Mouse (Mus musculus) embryonic facial prominence, embryonic 13.5 days (tissue): ENCODE measurements around the gene Tenm1. TPM values are rescaled to one million over a fixed set of nuclear protein-coding genes. Genes with fewer than 3 reads are reported as not detected.

Source experiments
- ATAC-seq: fragments of 200-750 bp; cut with Nextera tagmentation; 2 replicates; pipeline ENCODE4 v1.8.0; 2017; ENCODE audit warnings: low read depth; ENCODE audit not compliant: insufficient number of reproducible peaks, insufficient read depth, low FRiP score, low TSS enrichment
- H3K27ac ChIP-seq: fragments of 300-500 bp; sonication (generic); 2 replicates; pipeline ENCODE4 v1.5.1; 2015; ENCODE audit warnings: moderate library complexity, mild to moderate bottlenecking, inconsistent platforms
- H3K27me3 ChIP-seq: fragments of 300-500 bp; sonication (generic); 2 replicates; pipeline ENCODE4 v1.6.1; 2015; ENCODE audit warnings: mild to moderate bottlenecking, inconsistent platforms
- H3K36me3 ChIP-seq: fragments of 300-500 bp; sonication (generic); 2 replicates; pipeline ENCODE4 v1.6.1; 2015; ENCODE audit warnings: mild to moderate bottlenecking, inconsistent platforms
- H3K4me1 ChIP-seq: fragments of 300-500 bp; sonication (generic); 2 replicates; pipeline ENCODE4 v1.6.1; 2015; ENCODE audit warnings: inconsistent platforms
- H3K4me2 ChIP-seq: fragments of 300-500 bp; sonication (generic); 2 replicates; pipeline ENCODE4 v1.6.1; 2015; ENCODE audit warnings: moderate library complexity, mild to moderate bottlenecking, inconsistent platforms
- H3K4me3 ChIP-seq: fragments of 300-500 bp; sonication (generic); 2 replicates; pipeline ENCODE4 v1.5.1; 2015; ENCODE audit warnings: mild to moderate bottlenecking, inconsistent platforms
- H3K9ac ChIP-seq: fragments of 300-500 bp; sonication (generic); 2 replicates; pipeline ENCODE4 v1.6.1; 2015; ENCODE audit warnings: mild to moderate bottlenecking, inconsistent platforms
- H3K9me3 ChIP-seq: fragments of 300-500 bp; sonication (generic); 2 replicates; pipeline ENCODE4 v1.6.1; 2016; ENCODE audit warnings: inconsistent platforms
- WGBS: fragments of 180-500 bp; shearing (Covaris S2); methylation state at CpG from one replicate; pipeline ENCODE4 v1.1.7; 2015; ENCODE audit warnings: mixed read lengths; 5-methylcytosine and 5-hydroxymethylcytosine counted together
- polyA plus RNA-seq: library from polyadenylated mRNA; unstranded; fragments of >200 nt; fragmentation: Nextera tagmentation; extraction: Ambion mirVana; gene quantifications from 2 replicates; pipeline ENCODE4 v1.2.1, GENCODE M21; 2015

The Tenm1 gene
- polyA plus RNA-seq, 1 experiment from 2014 or later, result 2.2 TPM

GRCm38 (mm10) chrX:43235844-43236243 lies 193.1 kb downstream of the Tenm1 start:
- Histone ChIP-seq H3K36me3 (no peaks in the 10 kb centered on the region), H3K9ac (no peak overlapping the region), H3K4me2 (no peak overlapping the region), H3K27me3 (no peaks in the 10 kb centered on the region), H3K4me3 (no peak overlapping the region), H3K27ac (no peak overlapping the region), H3K9me3 (no peaks in the 10 kb centered on the region), H3K4me1 (no peaks in the 10 kb centered on the region)
- no peak for ATAC-seq
- 71% methylated on average over 4 of the region's 4 CpGs for WGBS

GRCm38 (mm10) chrX:43205003-43205402 lies 223.9 kb downstream of the Tenm1 start:
- 86% methylated on average over 3 of the region's 3 CpGs for WGBS
- Histone ChIP-seq H3K9me3 (no peaks in the 10 kb centered on the region), H3K27ac (no peak overlapping the region), H3K4me2 (no peak overlapping the region), H3K4me3 (no peak overlapping the region), H3K36me3 (no peaks in the 10 kb centered on the region), H3K9ac (no peak overlapping the region), H3K27me3 (no peaks in the 10 kb centered on the region), H3K4me1 (no peaks in the 10 kb centered on the region)
- no peak for ATAC-seq

DNA sequence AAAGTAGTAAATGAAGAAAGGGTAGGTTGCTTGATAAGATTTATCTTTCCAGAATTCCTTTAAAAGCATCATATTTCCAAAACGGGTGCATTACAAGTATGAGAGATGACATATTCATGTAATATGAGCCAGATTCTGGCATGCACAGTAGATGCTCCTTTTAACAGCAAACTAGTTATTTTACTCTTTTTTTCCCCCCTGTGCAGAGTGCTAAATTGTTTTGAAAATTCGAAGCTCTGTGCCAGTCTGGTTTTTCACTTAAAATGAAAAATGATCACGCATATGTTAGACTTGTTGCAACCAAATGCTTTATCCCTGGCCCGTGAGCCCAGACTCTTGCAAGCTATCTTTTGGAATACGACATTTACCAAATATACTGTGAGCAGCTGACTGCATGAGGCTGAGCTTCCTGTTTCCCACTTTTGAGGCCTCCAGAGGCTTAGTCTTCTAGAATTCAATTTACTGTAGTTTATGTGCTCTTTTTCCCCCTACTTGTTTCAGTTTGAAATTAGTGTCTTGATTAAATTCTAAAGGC lies 226.6 kb downstream of the Tenm1 start:
- H3K4me2 ChIP-seq, result no peak overlapping the region
- no peak overlapping the region for H3K9ac ChIP-seq
- H3K9me3 ChIP-seq, result no peaks in the 10 kb centered on the region
- H3K36me3 ChIP-seq, result no peaks in the 10 kb centered on the region
- WGBS, result 59% methylated on average over 5 of the region's 5 CpGs
- no peak overlapping the region for H3K4me3 ChIP-seq
- no peak overlapping the region for H3K27ac ChIP-seq
- H3K27me3 ChIP-seq, result no peaks in the 10 kb centered on the region
- H3K4me1 ChIP-seq, result no peaks in the 10 kb centered on the region
- no peak for ATAC-seq

DNA sequence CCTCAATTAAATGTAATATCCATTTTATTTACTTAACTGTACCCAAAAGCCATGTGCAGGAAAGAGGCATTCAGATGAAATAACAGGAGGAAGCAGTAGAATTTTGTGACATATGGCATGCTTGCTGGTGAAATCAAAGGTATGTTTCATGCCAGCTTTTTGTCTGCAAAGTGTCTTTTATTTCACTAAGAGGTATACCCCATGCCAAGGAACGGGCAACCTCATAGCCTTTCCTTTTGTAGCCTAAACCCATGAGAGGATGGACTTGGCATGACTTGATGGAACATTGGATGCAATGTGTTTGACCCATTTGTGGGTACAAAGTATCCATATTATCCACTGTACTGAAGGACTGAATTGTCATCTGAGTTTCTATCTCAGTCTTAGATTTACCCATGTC lies 246.0 kb downstream of the Tenm1 start:
- Histone ChIP-seq H3K4me2 (no peak overlapping the region), H3K9ac (no peak overlapping the region), H3K27me3 (no peaks in the 10 kb centered on the region), H3K36me3 (no peaks in the 10 kb centered on the region), H3K27ac (no peak overlapping the region), H3K9me3 (no peaks in the 10 kb centered on the region), H3K4me3 (no peak overlapping the region), H3K4me1 (no peaks in the 10 kb centered on the region)
- no peak for ATAC-seq
- 83% methylated on average over 1 of the region's 1 CpGs for WGBS

DNA sequence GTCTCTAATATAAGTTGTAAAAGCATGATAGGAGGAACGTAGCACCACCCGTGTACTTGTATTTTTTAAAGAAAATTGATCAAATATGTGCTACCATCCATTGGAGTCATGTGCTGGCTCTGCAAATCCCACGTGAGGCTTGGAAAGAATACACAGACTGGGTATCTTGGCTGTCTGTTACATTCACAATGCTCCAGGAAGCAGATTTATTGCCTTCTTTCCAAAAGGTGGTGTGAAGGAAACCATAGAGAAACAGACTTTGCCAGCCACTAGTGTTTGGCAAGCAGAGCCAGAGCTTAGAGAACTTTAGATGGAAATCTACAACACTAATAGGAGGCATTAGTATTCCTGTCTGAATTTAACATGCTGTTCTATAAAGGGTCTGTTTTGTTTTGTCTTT lies 277.4 kb downstream of the Tenm1 start:
- no peaks in the 10 kb centered on the region for H3K36me3 ChIP-seq
- no peak for ATAC-seq
- no peaks in the 10 kb centered on the region for H3K27me3 ChIP-seq
- WGBS, result 76% methylated on average over 3 of the region's 3 CpGs
- H3K9me3 ChIP-seq, result no peaks in the 10 kb centered on the region
- H3K9ac ChIP-seq, result no peak overlapping the region
- no peak overlapping the region for H3K4me3 ChIP-seq
- H3K27ac ChIP-seq, result no peak overlapping the region
- no peaks in the 10 kb centered on the region for H3K4me1 ChIP-seq
- H3K4me2 ChIP-seq, result no peak overlapping the region

GRCm38 (mm10) chrX:43129696-43130095 lies 299.2 kb downstream of the Tenm1 start:
- H3K9me3 ChIP-seq, result no peaks in the 10 kb centered on the region
- no peaks in the 10 kb centered on the region for H3K4me1 ChIP-seq
- no peak overlapping the region for H3K9ac ChIP-seq
- no peak for ATAC-seq
- H3K4me3 ChIP-seq, result no peak overlapping the region
- WGBS, result 66% methylated on average over 2 of the region's 2 CpGs
- H3K36me3 ChIP-seq, result no peaks in the 10 kb centered on the region
- H3K27me3 ChIP-seq, result no peaks in the 10 kb centered on the region
- H3K27ac ChIP-seq, result no peak overlapping the region
- H3K4me2 ChIP-seq, result no peak overlapping the region

DNA sequence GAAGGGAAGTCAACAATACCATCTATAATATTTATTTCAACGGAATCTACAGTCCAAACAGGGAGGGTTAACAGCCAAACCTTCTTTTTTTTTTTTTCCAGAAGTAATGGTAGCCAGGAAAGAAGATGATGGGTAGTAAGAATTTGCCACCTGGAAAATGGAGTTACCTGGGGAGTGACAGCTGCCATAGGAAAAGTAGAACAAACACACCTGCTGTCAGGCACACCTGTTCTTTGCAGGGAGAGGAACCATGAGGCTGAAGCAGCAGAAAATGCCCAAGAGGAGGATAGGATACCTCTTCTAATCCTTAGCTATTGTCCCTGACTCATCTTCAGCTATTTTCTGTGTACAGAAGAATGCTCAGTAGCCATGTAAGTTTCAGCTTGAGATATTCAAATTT lies 306.4 kb downstream of the Tenm1 start:
- H3K27ac ChIP-seq, result no peak overlapping the region
- no peaks in the 10 kb centered on the region for H3K4me1 ChIP-seq
- H3K36me3 ChIP-seq, result no peaks in the 10 kb centered on the region
- no peaks in the 10 kb centered on the region for H3K9me3 ChIP-seq
- 73% methylated on average over 1 of the region's 1 CpGs for WGBS
- no peak overlapping the region for H3K4me3 ChIP-seq
- ATAC-seq, result no peak
- H3K9ac ChIP-seq, result no peak overlapping the region
- no peaks in the 10 kb centered on the region for H3K27me3 ChIP-seq
- no peak overlapping the region for H3K4me2 ChIP-seq

- no peak overlapping the region for H3K4me2 ChIP-seq
- no peak overlapping the region for H3K9ac ChIP-seq
- no peak overlapping the region for H3K4me3 ChIP-seq
- no peaks in the 10 kb centered on the region for H3K36me3 ChIP-seq
- H3K27me3 ChIP-seq, result no peaks in the 10 kb centered on the region
- no peaks in the 10 kb centered on the region for H3K9me3 ChIP-seq
- 83% methylated on average over 1 of the region's 1 CpGs for WGBS
- H3K4me1 ChIP-seq, result no peaks in the 10 kb centered on the region
- H3K27ac ChIP-seq, result no peak overlapping the region
- no peak for ATAC-seq
Observed at GRCm38 (mm10) chrX:43122001-43122400, 306.9 kb downstream of the Tenm1 start.

DNA sequence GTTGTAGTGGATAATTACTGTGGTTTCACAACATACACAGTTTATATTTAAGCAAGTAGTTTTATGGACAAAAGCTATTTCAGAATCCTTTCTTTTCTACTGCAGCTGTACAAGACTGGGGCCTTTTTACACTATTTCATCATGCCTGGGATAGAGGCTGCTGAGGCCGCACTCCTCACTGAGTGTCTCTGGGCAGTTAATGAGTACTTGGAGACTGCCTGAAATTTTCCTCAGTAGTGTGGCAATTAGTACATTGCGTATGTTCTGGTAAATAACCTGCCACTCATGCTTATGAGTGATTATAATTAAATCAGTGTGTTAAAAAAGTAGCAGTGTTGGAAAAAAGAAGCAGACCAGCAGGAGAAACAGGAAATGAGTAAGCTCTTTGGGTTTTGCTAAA lies 442.8 kb downstream of the Tenm1 start:
- no peak overlapping the region for H3K9ac ChIP-seq
- H3K36me3 ChIP-seq, result no peaks in the 10 kb centered on the region
- H3K27me3 ChIP-seq, result no peaks in the 10 kb centered on the region
- H3K4me2 ChIP-seq, result no peak overlapping the region
- WGBS, result 65% methylated on average over 2 of the region's 2 CpGs
- H3K27ac ChIP-seq, result no peak overlapping the region
- ATAC-seq, result no peak
- H3K4me1 ChIP-seq, result no peaks in the 10 kb centered on the region
- no peak overlapping the region for H3K4me3 ChIP-seq
- H3K9me3 ChIP-seq, result no peaks in the 10 kb centered on the region

DNA sequence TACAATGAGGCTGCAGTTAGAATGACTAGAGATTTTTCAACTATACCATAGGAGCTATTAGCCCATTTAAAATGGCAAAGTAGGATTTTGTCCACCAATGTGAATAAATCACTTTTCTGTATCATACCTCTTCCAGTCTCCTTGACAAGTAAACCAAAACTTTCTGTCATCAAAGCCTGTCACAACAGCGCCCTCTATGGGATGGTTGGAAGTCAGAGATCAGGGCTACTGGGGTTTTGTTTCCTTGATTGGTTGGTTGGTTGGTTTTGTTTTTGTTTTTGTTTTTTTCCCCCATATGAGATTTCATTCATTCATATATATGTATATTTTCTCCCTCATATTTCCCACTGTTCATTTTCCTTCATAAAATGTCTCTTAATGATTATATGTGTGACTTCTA lies 455.4 kb downstream of the Tenm1 start:
- H3K9me3 ChIP-seq, result no peaks in the 10 kb centered on the region
- no peak for ATAC-seq
- no peak overlapping the region for H3K4me3 ChIP-seq
- no peak overlapping the region for H3K4me2 ChIP-seq
- no peak overlapping the region for H3K9ac ChIP-seq
- 4% methylated on average over 1 of the region's 1 CpGs for WGBS
- no peaks in the 10 kb centered on the region for H3K36me3 ChIP-seq
- no peaks in the 10 kb centered on the region for H3K27me3 ChIP-seq
- no peak overlapping the region for H3K27ac ChIP-seq
- no peaks in the 10 kb centered on the region for H3K4me1 ChIP-seq

GRCm38 (mm10) chrX:42967611-42968010 lies 461.3 kb downstream of the Tenm1 start:
- Histone ChIP-seq H3K9me3 (no peaks in the 10 kb centered on the region), H3K4me2 (no peak overlapping the region), H3K27me3 (no peaks in the 10 kb centered on the region), H3K27ac (no peak overlapping the region), H3K4me1 (no peaks in the 10 kb centered on the region), H3K36me3 (no peaks in the 10 kb centered on the region), H3K9ac (no peak overlapping the region), H3K4me3 (no peak overlapping the region)
- ATAC-seq, result no peak
- WGBS, result 63% methylated on average over 5 of the region's 5 CpGs

- Histone ChIP-seq H3K27ac (no peak overlapping the region), H3K36me3 (no peaks in the 10 kb centered on the region), H3K4me2 (no peak overlapping the region), H3K4me3 (no peak overlapping the region), H3K9me3 (no peaks in the 10 kb centered on the region), H3K4me1 (no peaks in the 10 kb centered on the region), H3K27me3 (no peaks in the 10 kb centered on the region), H3K9ac (no peak overlapping the region)
- WGBS, result 85% methylated on average over 1 of the region's 1 CpGs
- ATAC-seq, result no peak
Observed at GRCm38 (mm10) chrX:42861731-42862130, 567.2 kb downstream of the Tenm1 start.

DNA sequence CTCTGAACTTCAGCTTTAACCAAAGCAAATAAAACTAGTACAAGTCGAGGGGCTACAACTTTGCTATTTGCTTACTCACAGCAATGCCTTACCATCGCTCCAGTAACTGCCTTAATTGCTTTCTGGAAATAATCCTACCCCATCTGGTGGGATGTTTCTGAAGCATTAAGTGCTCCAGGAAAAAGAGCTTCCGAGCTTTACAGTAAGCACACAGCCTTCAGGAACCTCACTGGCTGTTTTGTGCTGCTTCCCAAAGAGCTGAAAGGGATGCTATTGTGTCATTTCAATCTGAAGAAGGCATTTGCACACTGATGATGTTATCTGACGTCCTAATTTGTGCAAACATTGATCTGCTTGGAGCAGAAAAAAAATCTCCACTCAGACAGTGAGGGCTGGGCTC lies 647.4 kb downstream of the Tenm1 start:
- Histone ChIP-seq H3K36me3 (no peaks in the 10 kb centered on the region), H3K4me2 (no peak overlapping the region), H3K4me3 (no peak overlapping the region), H3K4me1 (no peaks in the 10 kb centered on the region), H3K27ac (no peak overlapping the region), H3K9ac (no peak overlapping the region), H3K9me3 (no peaks in the 10 kb centered on the region), H3K27me3 (no peaks in the 10 kb centered on the region)
- WGBS, result 32% methylated on average over 4 of the region's 4 CpGs
- no peak for ATAC-seq
